Mouse (Mus musculus): ENCODE data around the gene Tead3.

DNA sequence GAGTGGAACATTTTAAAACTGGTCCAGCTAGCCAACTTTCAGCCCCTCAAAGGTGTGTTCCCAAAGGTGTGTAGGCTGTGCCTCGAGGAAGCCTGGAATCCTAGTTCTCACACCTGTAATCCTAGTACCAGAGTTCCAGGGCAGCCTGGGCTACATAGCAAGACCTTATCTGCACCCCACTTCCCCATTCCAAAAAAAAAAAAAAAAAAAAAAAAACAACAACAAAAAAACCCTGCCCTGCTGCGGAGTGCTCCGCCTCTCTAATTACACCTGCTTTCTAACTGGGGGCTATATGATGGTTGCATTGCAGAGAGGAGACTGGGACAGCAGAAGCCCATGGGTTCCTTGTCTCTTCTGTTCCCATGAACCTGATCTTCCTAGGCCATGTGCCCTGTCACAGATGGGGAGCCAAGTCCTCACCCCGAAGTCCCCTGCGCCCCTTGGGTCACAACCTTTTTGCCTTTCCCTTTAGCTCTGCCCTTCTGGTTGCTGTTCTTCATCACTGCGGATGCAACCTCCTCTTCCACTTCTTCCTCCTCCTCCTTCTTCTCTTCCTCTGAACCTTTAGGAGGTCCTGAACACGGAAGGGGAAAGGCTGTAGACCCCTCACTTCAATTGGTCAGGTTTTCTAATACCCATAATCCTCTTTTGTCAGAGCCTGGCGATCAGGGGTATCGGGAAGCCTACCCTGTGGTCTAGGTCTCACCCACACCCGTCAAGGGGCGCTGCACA lies 11.5 kb upstream of the Tead3 start:
- TF ChIP-seq CTCF (IDR thresholded peaks at IDR 0.05; ENCODE audit: control insufficient read depth, insufficient read depth, insufficient read length) = no peak
- TF ChIP-seq CEBPB (IDR thresholded peaks at IDR 0.05; ENCODE audit: low read depth) = no peak

Measured in C2C12 (cell line).